Mouse (Mus musculus): Measurements from ENCODE around the gene Unc80. TPM values are rescaled to one million over a fixed set of nuclear protein-coding genes. Genes with fewer than 3 reads are reported as not detected.
"Not testable (repeated sequence)": the region's sequence is repeated elsewhere in the genome, so short reads cannot be mapped to it uniquely, and the experiment has no call there.

The Unc80 gene
- polyA plus RNA-seq, 1 experiment from 2014 or later, result 6.3 TPM

DNA sequence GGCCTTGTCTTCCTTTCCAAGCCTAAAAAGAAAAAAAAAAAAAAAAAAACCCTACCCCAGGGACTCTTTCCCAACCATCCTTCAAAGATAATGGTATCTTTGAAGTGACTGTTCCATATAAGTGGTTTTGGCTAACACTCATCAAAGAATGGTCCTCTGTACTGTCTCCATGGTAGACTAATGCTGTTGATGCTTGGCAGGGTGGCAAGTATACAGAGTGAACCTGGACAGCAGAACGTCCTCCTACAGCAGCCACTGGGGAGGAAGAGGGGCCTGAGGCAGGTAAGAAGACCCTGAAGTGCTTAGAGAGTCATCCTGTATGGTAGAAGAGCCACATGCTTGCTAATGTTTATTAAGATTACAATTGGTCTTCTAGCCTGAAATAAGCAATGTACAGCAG is 224.1 kb downstream of the Unc80 start:
- no peaks in the 10 kb centered on the region for H3K4me1 ChIP-seq (ENCODE audit: control insufficient read depth, insufficient read depth, low read length)
- no peak overlapping the region for H3K27ac ChIP-seq (replicated peaks; ENCODE audit: low read depth, low read length)
- no peak overlapping the region for H3K9ac ChIP-seq (replicated peaks; ENCODE audit: low read length)
- H3K4me3 ChIP-seq (replicated peaks; ENCODE audit: low read depth, low read length), result no peak overlapping the region
- H3K4me2 ChIP-seq (ENCODE audit: low read length), result no peak overlapping the region
- no peaks in the 10 kb centered on the region for H3K36me3 ChIP-seq (ENCODE audit: control insufficient read depth, insufficient read depth, low read length)
- H3K9me3 ChIP-seq (ENCODE audit: control insufficient read depth, low read length), result no peaks in the 10 kb centered on the region
- DNase-seq (no peak), ATAC-seq (ENCODE audit: low FRiP score, low TSS enrichment) (no peak)
- 67% methylated on average over 1 of the region's 1 CpGs for WGBS
- no peaks in the 10 kb centered on the region for H3K27me3 ChIP-seq (ENCODE audit: control insufficient read depth, insufficient read depth, low read length)

DNA sequence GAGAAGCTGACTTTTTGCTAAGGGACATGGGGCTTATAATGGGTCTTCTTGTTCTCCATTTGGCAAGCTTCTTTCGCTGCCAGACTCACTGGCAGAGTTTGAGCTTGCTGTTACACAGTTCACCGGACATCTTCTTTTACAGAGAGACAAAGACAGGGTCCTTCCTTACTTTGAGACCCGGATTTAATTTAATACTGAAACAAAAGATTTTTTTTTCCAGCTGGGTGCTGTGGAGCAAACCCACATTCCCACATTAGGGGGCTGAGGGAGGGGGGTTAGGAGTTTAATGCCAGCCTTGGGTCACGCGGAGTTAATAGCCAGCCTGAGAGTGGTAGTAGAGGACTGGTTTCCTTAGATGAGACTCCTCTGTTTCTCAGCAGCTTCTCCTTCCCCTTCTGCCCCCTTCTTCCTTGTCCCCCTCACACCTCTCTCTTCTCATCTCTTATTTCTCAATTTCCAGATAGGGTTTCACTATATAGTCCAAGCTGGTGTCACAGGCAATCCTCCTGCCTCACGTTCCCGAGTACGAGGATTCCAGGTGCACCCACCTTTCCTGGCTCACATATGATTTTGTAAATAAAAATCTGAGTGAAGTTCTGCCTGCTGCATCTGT is 224.7 kb downstream of the Unc80 start:
- no peak overlapping the region for H3K4me2 ChIP-seq (ENCODE audit: low read length)
- no peak overlapping the region for H3K4me3 ChIP-seq (replicated peaks; ENCODE audit: low read depth, low read length)
- no peak overlapping the region for H3K9ac ChIP-seq (replicated peaks; ENCODE audit: low read length)
- H3K27ac ChIP-seq (replicated peaks; ENCODE audit: low read depth, low read length), result no peak overlapping the region
- DNase-seq, result peak; percentile 18
- H3K36me3 ChIP-seq (ENCODE audit: control insufficient read depth, insufficient read depth, low read length), result no peaks in the 10 kb centered on the region
- no peaks in the 10 kb centered on the region for H3K27me3 ChIP-seq (ENCODE audit: control insufficient read depth, insufficient read depth, low read length)
- H3K4me1 ChIP-seq (ENCODE audit: control insufficient read depth, insufficient read depth, low read length), result no peaks in the 10 kb centered on the region
- WGBS, result 65% methylated on average over 8 of the region's 8 CpGs
- ATAC-seq (ENCODE audit: low FRiP score, low TSS enrichment), result peak; percentile 57
- no peaks in the 10 kb centered on the region for H3K9me3 ChIP-seq (ENCODE audit: control insufficient read depth, low read length)

DNA sequence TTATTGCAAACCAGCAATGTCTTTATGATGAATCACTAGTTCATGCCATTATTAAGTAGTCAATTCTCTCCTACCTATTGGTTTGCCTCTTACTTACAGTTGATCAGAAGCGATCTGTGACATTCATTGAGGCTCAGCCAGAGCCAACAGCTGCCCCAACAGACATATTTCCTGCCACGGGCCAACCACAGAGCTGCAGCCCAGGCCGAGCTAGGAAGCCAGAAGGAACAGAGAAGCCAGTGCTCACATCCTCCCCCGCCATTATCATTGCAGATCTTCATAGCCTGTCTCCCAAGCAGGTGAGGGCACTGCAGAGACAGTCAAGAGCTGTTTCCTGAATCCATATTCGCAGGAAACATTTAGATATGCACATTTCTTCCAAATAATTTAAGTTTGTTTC is 226.1 kb downstream of the Unc80 start:
- H3K4me1 ChIP-seq (ENCODE audit: control insufficient read depth, insufficient read depth, low read length), result no peaks in the 10 kb centered on the region
- no peak overlapping the region for H3K4me2 ChIP-seq (ENCODE audit: low read length)
- no peak overlapping the region for H3K4me3 ChIP-seq (replicated peaks; ENCODE audit: low read depth, low read length)
- no peaks in the 10 kb centered on the region for H3K9me3 ChIP-seq (ENCODE audit: control insufficient read depth, low read length)
- H3K9ac ChIP-seq (replicated peaks; ENCODE audit: low read length), result no peak overlapping the region
- ATAC-seq (ENCODE audit: low FRiP score, low TSS enrichment) (no peak), DNase-seq (no peak)
- H3K36me3 ChIP-seq (ENCODE audit: control insufficient read depth, insufficient read depth, low read length), result no peaks in the 10 kb centered on the region
- WGBS, result 82% methylated on average over 5 of the region's 5 CpGs
- no peak overlapping the region for H3K27ac ChIP-seq (replicated peaks; ENCODE audit: low read depth, low read length)
- no peaks in the 10 kb centered on the region for H3K27me3 ChIP-seq (ENCODE audit: control insufficient read depth, insufficient read depth, low read length)

DNA sequence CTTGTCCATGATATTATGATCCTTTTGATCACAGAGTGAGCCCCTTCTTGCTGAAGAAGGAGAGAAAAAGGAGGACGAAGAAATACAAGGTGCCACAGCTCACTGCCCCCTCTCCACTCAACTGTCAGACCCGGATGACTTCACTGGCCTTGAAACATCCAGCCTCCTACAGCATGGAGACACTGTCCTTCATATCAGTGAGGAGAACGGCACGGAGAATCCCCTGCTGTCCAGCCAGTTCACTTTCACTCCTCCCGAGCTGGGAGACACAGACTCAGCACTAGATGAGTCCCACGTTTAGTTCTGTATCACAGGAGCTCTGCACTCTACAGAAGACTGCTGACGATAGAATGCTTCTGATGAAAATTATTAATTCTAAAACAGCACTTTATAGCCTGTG is 227.1 kb downstream of the Unc80 start:
- Histone ChIP-seq H3K27ac (replicated peaks; ENCODE audit: low read depth, low read length) (no peak overlapping the region), H3K27me3 (ENCODE audit: control insufficient read depth, insufficient read depth, low read length) (no peaks in the 10 kb centered on the region), H3K9ac (replicated peaks; ENCODE audit: low read length) (no peak overlapping the region), H3K4me3 (replicated peaks; ENCODE audit: low read depth, low read length) (no peak overlapping the region), H3K4me2 (ENCODE audit: low read length) (no peak overlapping the region), H3K9me3 (ENCODE audit: control insufficient read depth, low read length) (no peaks in the 10 kb centered on the region), H3K36me3 (ENCODE audit: control insufficient read depth, insufficient read depth, low read length) (no peaks in the 10 kb centered on the region), H3K4me1 (ENCODE audit: control insufficient read depth, insufficient read depth, low read length) (peaks cover 2% of the 10 kb centered on the region; the same call in 1 of the 2 replicates)
- ATAC-seq (ENCODE audit: low FRiP score, low TSS enrichment), result no peak
- DNase-seq, result no peak
- WGBS, result 68% methylated on average over 7 of the region's 7 CpGs

DNA sequence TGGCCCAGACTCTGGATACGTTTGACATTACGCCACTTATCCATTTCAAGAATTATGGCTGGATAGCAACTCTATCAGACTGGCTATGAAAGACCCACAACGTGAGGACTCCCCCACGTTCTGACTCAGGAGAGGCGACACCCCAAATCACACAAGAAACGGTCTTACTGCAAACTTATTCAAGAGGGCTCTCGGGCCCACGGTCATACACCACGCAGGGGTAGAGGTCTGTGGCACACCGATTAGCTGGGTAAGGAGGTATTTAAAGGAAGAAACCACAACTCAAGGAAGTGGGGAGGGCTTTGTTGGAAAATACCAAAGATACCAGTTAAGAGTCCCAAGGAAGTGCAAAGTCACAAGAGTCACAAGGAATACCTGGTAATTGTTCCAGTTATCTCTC is 231.5 kb downstream of the Unc80 start:
- H3K9ac ChIP-seq (replicated peaks; ENCODE audit: low read length); H3K4me3 ChIP-seq (replicated peaks; ENCODE audit: low read depth, low read length); H3K9me3 ChIP-seq (ENCODE audit: control insufficient read depth, low read length); DNase-seq; H3K27me3 ChIP-seq (ENCODE audit: control insufficient read depth, insufficient read depth, low read length); H3K27ac ChIP-seq (replicated peaks; ENCODE audit: low read depth, low read length); H3K4me2 ChIP-seq (ENCODE audit: low read length); ATAC-seq (ENCODE audit: low FRiP score, low TSS enrichment); H3K36me3 ChIP-seq (ENCODE audit: control insufficient read depth, insufficient read depth, low read length): not testable (repeated sequence)
- WGBS, result 88% methylated on average over 10 of the region's 10 CpGs
- H3K4me1 ChIP-seq (ENCODE audit: control insufficient read depth, insufficient read depth, low read length), result peaks cover 11% of the 10 kb centered on the region

DNA sequence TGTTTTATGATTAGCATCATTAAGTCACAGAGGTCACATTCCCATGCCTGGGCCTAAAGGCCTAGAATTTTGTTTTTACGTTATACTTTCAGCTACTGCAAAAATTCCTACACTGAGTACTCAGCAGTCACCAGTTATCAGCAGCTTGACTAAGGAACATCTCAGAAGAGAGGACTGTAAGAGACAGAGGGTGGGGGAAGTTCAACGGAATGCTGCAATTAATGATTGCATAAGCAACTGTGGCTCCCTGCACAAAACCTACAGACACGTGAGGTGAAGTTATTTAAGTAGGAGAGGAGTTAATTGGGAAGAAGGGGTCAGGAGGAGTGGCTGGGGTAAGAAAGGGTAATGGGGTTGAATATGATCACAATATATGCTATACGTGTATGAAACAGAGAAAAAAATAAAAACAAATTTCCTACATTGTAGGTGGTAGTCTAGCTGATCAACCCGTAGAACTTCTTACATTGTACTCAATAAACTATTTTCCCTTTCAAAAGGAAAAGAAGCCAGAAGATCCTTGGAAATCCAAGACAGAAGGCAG is 232.1 kb downstream of the Unc80 start:
- no peak overlapping the region for H3K9ac ChIP-seq (replicated peaks; ENCODE audit: low read length)
- 51% methylated on average over 5 of the region's 5 CpGs for WGBS

DNA sequence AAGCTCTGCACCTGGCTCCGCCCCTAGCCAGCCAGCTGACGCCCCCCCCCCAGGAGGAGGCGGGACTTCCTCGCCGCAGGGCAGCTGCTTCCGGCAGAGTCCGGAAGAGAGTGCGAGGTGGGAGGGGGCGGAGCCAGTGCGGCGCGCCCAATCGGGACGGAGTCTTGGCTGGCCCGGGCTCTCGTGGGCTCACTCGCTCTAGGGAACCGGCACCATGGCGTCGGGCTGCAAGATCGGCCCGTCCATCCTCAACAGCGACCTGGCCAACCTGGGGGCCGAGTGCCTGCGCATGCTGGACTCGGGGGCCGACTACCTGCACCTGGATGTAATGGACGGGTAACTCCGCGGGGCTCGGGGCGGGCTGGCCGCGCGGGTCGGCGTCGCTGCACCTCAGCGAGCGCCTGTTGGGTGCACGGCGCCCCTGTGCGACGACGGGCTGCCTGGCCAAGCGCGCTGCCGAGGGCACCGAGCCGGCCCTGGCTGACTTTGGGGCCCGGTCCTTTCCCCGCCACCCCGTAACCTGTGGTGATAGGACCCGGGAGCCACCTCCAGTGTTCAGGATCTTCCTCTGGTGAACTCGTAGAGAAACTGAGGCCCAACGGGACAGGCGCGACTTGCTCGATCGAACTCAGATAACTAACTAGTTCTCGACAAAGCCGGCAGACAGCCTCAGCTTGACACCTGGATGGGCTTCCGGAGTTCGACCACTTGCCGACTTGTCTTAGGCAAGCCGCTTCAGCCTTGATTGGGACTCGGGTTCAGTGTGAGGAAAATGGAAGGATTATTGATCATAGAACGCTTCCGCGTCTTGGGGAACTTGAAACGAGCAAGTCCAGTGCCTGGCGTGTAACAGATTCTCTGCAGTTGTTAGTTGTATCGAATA is 232.8 kb downstream of the Unc80 start, which contains the start of gene Rpe:
Gene Rpe, plus strand, starts transcription at position 139 of the 883 bp plus-strand sequence.
- no peaks in the 10 kb centered on the region for H3K36me3 ChIP-seq (ENCODE audit: control insufficient read depth, insufficient read depth, low read length)
- peak within 1 kb of the TSS; percentile 76 for H3K9ac ChIP-seq (replicated peaks; ENCODE audit: low read length)
- peak within 1 kb of the TSS; percentile 87 for H3K4me3 ChIP-seq (replicated peaks; ENCODE audit: low read depth, low read length)
- DNase-seq (peak; percentile 98), ATAC-seq (ENCODE audit: low FRiP score, low TSS enrichment) (peak; percentile 100)
- peak within 1 kb of the TSS; percentile 73 for H3K4me2 ChIP-seq (ENCODE audit: low read length)
- H3K27ac ChIP-seq (replicated peaks; ENCODE audit: low read depth, low read length), result peak within 1 kb of the TSS; percentile 80
- WGBS, result under 1% methylated on average over 73 of the region's 73 CpGs
- peaks cover 11% of the 10 kb centered on the region for H3K4me1 ChIP-seq (ENCODE audit: control insufficient read depth, insufficient read depth, low read length)
- no peaks in the 10 kb centered on the region for H3K9me3 ChIP-seq (ENCODE audit: control insufficient read depth, low read length)
- no peaks in the 10 kb centered on the region for H3K27me3 ChIP-seq (ENCODE audit: control insufficient read depth, insufficient read depth, low read length)

More for the DNA sequence above, 232.1 kb downstream of the Unc80 start:
- Histone ChIP-seq H3K9me3 (ENCODE audit: control insufficient read depth, low read length) (no peaks in the 10 kb centered on the region), H3K27me3 (ENCODE audit: control insufficient read depth, insufficient read depth, low read length) (no peaks in the 10 kb centered on the region), H3K36me3 (ENCODE audit: control insufficient read depth, insufficient read depth, low read length) (no peaks in the 10 kb centered on the region), H3K27ac (replicated peaks; ENCODE audit: low read depth, low read length) (0 out of 2 replicates have a peak overlapping the region, but pooled peaks have one; percentile 41), H3K4me3 (replicated peaks; ENCODE audit: low read depth, low read length) (peak overlapping the region; percentile 87), H3K4me1 (ENCODE audit: control insufficient read depth, insufficient read depth, low read length) (peaks cover 11% of the 10 kb centered on the region), H3K4me2 (ENCODE audit: low read length) (peak overlapping the region; percentile 73)
- peak; percentile 43 for ATAC-seq (ENCODE audit: low FRiP score, low TSS enrichment)
- no peak for DNase-seq

DNA sequence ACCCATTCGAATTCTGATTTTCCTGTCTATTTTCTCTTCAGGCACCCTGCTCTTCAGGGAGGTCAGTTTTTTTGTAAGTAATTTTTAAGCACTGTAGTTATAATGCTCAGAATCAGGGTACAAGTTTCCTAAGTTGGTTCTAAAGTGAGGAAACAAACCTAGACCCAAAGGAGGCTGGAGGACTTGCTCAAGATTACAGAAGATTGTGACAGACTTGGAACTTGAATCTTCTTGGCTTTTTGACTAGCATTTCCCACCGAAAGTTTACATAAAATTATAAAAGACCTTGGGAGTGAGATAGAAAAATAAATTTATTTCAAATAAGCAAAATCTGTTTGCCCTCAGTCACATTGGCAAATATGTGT is 233.4 kb downstream of the Unc80 start:
- Histone ChIP-seq H3K27ac (replicated peaks; ENCODE audit: low read depth, low read length) (no peak overlapping the region), H3K4me1 (ENCODE audit: control insufficient read depth, insufficient read depth, low read length) (peaks cover 11% of the 10 kb centered on the region), H3K9ac (replicated peaks; ENCODE audit: low read length) (peak overlapping the region; percentile 76), H3K36me3 (ENCODE audit: control insufficient read depth, insufficient read depth, low read length) (0 out of 2 replicates have a peak, but pooled peaks cover 3% of the 10 kb centered on the region), H3K9me3 (ENCODE audit: control insufficient read depth, low read length) (no peaks in the 10 kb centered on the region), H3K4me2 (ENCODE audit: low read length) (peak overlapping the region; percentile 73), H3K4me3 (replicated peaks; ENCODE audit: low read depth, low read length) (peak overlapping the region; percentile 87), H3K27me3 (ENCODE audit: control insufficient read depth, insufficient read depth, low read length) (no peaks in the 10 kb centered on the region)
- no peak for ATAC-seq (ENCODE audit: low FRiP score, low TSS enrichment)
- no peak for DNase-seq
- WGBS, result 40% methylated on average over 2 of the region's 2 CpGs

Data from midbrain, embryonic 14.5 days (tissue).